Mouse (Mus musculus) cerebellum, postnatal 10 days (tissue): Measurements from ENCODE around the gene Myo10.

Experiments
- DNase-seq, 2 experiments: peaks; one replicate each; pipeline ENCODE4 v3.0.0; 2021; ENCODE audit warnings: mixed read lengths in 2 of 2

Myo10 gene

DNA sequence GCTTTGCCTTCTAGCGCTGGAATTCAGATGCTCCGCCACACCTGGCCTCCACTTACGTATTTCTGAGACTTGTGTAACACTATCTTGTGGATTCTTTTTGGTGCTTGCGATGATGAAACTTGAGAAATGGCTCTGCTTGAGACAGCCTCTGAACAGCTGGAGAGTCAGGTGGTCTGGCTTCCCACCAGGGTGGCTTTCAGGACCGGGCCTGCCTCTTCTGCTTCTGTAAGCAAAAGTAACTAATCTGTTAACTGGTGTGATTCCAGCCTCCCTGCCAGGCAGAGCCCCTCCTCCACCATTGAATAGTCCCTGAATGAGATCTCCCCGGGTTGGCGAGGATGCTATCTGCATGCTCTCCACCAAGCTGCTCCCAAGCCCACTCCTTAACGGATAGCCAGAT lies 140.0 kb downstream of the Myo10 start:
- DNase-seq: peak; percentile 86 to 90

DNA sequence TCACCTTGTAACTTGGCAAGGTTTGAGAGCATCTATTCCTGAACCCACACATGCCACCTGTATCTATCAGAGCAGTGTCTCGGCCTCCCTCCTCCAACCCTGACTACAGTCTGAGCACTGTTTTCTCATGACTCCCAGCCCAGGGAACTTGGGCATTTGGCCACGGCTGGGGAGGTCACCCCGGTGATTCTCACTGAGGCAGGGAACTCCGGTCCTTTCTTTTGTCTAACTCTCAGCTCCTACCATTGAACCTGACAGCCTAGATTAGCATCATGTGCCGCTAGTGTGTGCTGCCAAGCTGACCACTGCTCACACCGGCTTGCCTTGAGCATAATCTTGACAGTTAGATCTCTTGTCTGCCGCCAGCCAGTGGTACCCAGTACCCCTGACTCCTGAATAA lies 140.8 kb downstream of the Myo10 start:
- peak; percentile 63 to 75 for DNase-seq

DNA sequence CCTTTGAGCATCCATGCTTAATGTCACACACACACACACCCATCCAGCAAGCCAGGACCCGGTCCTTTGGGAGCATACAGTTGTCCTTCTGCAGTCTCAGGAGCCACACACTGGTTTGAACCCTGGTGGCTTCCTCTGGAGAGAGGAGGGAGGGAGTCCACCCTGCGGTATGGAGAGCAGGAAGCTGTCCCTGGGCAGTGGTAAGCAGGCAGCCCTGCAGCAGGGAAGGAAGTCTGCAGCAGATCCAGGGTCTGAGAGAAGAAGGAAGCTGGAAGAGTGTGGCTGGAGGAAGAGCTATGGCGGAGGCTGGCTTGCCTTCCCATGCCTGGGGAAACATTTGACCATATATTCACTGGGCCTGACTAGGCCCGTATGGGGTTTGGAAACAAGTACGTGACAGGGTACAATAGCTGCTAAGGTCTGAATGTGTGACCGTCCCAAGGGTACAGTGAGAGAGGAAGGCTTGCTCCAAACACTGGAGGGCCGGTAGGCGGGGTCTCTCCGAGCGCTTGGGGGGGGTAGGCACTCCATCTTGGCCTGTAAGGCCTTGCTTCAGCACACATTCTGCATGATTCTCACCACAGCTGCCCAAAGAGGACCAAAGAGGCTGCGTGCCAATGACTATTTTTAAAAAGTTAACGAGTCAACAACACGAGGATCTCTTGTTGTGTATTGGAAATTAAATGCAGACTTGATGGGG lies 142.5 kb downstream of the Myo10 start:
- peak in 1 of 2 experiments; percentile 37 for DNase-seq

DNA sequence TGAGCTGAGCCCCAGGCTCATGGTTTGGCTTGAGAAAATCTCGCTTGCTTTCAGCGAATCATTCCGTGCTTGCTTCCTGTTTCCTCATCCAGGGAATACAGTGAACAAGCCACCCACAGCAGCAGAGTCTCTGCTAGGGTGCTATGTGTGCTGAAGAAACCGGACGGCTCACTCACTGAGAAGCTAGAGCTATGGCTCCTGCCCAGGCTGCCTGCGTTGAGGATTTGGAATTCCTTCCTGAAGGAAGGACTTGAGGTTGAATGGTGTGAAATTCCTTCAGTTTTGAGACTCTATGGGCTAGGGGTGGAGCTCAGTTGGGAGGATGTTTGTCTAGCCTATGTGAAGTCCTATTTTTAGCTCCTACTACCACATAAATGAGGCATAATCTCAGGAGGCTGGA lies 145.5 kb downstream of the Myo10 start:
- DNase-seq: no peak

DNA sequence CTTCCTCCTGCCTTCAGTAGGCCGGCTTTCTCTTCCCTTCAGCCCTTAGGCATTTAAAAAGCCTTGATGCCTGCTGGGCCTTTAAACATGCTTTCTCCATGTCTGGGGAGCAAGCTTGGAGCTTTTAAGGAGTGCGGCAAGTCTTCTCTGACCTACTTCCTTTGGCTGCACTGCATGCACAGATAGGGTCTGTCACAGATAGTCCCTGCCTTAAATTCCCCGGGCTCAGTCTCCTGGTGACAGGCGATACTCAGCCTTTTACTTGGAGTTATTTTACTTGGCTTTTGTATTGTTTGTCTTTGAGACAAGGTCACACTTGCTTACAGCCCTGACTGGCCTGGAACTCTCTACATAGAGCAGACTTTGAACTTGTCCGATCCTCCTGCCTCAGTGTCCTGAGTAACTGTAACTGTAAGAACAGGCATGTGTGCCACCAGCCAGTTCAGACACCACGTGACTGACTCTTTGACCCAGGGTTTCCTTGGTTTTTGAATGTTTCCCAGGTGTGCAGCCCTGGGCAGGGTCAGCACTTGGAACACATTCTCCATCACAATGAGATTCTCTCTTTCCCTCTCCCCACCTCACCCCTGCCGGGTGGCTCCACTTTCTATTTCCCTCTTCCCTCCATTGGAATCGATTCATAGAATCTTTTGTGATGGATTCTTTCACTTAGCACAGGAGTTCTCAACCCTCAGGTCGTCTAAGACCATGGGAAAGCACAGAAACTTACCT lies 147.4 kb downstream of the Myo10 start:
- no peak for DNase-seq

DNA sequence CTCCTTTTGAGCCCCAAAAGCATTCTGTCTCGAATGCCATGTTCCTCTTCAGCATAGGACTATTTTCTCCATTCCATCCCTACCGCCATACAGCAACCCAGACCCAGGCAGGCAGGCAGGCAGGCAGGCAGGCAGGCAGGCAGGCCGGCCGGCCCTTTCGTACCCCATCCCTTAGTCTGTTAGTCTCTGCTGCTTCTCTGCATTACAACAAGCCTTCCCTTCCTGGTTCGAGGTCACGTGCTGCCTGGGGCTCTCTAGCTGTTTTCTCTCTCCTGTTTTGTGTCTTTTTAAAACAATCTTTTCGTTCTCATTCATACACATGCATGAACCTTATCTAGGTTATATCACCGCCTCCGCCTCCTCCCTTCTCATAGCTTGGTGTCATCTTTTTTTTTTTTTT lies 149.5 kb downstream of the Myo10 start:
- DNase-seq: no peak

DNA sequence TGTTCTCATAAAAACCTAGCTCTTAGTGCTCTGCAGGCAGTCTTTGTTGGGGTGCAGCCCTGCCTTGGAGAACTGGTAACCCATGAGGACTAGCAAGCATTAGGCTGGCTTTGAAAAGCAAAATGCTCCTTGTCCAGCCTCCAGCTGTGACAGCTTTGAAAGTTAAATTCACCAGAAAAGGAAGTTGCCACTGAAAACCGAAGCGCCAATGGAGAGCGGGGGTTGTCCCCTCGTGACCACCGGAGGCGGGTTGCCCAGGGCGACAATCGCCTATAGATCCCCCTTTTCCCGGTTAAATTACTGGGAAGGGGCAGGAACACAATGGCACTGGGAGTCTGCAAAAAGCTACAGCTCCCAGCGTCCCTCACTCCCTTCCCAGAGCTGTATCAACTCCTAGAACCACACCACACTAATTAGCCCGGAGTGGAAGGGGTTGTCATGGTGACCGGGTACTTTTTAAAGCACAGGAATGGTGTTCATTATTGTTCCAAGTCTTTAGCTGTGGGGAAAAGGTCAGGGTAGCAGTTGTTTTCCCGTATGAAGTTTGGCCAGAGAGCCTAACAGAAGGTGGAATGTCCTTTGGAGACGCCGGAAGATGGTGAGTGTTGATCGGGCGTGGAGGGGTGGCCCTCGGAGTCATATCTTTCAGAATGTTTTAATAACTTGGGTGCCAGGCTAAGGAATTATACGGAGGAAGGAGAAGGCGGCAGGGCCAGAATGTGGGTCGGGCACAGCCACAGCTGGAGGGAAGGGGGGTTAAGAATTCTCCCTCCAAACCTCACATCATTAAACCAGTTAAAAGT lies 151.6 kb downstream of the Myo10 start:
- DNase-seq: peak in 1 of 2 experiments; percentile 56

DNA sequence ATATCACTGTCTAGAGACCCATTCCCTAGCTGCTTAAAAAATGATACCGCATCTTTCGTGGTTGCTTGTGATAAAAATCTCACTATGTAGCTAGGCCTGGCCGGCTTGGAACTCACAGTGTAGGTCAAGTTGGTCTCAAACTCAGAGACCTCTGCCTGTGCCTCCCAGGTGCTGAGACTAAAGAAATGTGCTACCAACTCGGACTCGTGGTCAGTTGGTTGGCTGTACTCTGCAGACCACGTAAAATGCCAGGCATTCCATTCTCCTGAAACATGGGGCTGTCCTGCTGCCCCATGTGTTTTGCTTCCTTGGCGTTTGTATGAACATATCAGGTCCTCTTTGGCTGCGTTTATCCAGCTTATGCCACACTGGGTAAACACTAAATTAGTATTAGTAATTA lies 156.6 kb downstream of the Myo10 start:
- DNase-seq: no peak

DNA sequence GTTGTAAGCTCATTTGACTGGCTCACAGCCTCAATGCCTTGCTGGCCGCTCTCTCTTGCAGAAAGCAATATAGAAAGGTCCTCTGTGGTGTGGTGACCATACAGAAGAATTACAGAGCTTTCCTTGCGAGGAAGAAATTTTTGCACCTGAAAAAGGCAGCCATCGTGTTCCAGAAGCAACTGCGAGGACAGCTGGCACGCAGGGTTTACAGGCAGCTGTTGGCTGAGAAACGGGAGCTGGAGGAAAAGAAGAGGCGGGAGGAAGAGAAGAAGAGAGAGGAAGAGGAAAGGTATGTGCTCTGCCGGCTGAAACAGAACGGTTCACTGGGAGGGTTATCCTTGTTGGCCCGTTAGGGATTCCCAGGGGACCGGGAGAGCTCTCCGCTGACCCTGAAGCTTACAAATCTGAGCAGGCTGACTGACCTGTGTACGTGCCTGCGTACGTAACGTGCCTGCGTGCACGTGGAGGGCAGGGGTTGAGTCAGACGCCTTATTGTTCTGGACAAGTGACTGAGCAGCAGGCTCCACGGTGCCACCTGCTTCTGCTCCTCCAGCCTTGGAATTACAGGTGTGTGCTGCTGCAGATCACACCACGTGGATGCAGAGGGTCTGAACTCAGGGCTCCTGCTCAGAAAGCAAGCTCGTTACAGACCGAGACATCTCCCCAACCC lies 157.3 kb downstream of the Myo10 start:
- DNase-seq: no peak

DNA sequence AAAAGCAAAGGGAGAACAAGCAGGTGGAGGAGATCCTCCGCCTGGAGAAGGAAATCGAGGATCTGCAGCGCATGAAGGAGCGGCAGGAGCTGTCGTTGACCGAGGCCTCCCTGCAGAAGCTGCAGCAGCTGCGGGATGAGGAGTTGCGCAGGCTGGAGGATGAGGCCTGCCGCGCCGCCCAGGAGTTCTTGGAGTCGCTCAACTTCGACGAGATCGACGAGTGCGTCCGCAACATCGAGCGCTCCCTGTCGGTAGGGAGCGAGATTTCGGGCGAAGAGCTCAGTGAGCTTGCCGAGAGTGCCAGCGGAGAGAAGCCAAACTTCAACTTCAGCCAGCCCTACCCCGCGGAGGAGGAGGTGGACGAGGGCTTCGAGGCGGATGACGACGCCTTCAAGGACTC lies 158.7 kb downstream of the Myo10 start:
- DNase-seq: no peak

DNA sequence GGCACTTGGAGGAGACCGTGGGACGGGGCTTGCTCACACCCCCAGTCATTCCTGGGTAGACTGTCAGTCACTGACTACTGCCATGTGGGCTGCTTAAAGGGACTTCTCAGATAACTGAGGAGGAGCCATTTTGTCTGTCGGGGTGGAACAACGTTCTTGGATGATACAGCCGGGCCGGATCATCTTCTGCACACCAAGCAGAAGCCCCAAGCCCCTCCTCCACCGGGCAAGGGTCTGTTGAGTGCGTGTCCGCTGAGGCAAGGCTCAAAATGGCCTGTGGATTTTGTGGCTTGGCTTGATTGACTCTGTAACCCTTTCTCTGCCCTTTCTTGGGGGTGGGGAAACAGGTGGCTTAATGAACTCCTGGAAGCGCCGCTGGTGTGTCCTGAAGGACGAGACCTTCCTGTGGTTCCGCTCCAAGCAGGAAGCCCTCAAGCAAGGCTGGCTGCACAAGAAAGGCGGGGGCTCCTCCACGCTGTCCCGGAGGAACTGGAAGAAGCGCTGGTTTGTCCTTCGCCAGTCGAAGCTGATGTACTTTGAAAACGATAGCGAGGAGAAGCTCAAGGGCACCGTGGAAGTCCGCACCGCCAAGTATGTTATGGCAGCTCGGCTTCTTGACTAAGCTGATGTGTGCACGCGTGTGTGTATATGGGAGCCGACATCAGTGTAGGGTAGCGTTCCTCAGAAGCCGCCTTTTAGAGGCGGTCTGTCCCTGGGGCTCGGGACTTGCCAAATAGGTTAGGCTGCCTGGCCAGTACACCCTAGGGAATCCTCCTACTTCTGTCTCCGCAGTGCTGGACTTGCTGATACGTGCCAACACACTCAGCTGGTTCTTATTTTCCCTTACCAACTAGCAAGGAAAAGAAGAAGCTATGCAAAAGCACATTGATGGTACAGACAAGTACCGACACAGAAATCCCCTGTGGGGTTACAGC lies 163.4 kb downstream of the Myo10 start:
- no peak for DNase-seq

DNA sequence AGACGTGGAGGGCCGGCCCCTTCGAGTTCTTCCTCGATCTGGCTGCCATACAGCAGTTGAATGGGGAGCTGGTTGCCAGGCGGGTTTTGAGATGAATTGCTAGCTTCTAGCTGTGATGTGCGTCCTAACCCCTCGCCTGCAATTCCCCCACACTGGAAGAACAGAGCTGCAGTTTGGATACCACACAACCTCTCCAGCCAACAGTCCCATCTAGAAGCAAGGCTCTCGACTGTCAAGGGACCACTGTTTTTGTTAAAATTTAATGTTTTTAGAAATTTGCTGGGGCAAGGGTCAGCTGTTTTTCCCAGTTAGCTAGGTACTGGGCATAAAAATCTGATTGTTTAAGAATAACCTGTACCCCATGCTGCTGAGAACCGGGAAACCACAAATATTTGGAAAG lies 165.1 kb downstream of the Myo10 start:
- DNase-seq: no peak

DNA sequence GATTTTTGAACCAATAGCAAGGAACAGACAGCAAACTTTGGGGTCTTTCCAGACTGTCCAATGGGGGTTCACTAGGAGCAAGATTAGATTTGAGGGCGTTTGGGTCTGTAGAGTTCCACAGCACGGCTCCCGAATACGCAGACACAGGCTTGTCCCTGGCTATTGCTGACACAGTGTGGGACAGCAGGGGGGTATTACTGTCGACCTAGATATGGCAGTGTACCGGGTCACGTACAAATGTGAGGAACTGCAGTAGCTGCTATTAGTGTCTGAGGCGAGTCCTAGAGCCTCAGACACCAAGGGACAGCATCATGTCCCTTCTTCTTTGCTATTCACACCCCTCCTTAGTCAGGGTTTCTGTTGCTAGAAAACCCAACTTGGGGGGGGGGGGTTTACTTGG lies 165.6 kb downstream of the Myo10 start:
- no peak for DNase-seq

DNA sequence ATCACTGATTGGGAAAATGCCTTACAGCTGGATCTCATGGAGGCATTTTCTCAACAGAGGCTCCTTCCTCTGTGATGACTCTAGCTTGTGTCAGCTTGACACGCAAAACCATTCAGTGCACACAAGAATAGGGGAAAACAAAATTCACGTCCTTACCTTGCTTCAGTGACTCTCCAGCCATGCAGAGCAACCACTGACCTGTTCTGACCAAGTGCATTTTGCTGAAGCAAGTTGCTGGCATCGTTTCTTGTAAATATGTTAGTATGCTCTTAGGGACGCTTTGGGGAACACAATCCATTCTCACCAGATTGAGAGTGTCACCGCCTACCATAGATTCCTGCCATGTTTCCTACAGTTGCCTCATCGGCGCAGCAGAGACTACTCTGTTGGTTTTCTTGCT lies 166.2 kb downstream of the Myo10 start:
- DNase-seq: no peak

DNA sequence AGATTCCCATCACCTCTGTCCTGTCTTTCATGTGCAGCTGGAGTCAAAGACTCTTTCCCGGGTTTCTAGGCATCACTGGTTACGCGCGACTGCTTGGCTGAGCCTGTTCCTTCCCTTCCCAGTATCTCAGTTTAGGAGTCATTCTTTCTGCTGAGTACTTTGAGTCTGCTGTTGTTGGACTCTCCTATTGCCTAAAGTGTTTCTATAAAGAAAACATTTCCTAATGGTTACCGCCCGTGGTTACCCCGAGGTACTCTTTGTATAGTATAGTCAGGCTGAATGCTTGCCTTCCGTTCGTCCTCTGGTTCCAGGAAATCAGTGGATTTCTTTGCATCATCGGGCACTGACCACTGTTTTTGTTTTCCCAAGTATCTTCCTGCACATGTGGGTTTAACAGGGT lies 166.9 kb downstream of the Myo10 start:
- DNase-seq: no peak

DNA sequence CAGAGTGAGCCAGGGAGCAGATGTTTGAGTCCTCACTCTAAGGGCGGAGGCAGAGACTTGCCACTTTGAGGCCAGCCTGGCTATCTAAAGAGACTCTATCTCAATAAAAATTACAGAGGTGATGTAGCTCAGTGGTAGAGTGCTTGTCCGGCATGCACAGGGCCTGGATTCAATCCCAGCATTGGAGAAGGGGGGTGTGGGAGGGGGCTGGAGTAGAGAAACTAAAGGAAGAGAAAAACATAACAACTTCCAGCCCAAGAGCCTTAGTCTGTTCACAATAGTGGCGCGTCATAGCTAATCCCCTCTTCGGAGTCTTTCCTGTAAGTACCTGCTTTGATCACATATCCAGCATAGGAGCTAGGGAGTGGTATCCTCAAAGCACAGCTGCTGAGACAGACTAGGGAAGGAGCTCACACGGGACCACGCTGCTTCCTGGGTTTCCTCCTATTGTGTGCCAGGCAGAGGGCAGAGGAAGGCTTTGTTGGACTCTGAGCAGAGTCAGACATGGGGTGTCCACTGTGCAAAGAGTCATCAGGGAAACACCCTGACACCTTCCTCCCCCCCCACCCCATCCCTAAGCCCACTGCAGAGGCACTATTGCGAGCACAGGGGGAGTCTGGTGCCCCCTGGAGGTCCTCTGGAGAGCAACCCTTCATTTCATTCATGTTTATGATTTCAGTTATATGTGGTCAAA lies 169.5 kb downstream of the Myo10 start:
- peak in 1 of 2 experiments; percentile 53 for DNase-seq

DNA sequence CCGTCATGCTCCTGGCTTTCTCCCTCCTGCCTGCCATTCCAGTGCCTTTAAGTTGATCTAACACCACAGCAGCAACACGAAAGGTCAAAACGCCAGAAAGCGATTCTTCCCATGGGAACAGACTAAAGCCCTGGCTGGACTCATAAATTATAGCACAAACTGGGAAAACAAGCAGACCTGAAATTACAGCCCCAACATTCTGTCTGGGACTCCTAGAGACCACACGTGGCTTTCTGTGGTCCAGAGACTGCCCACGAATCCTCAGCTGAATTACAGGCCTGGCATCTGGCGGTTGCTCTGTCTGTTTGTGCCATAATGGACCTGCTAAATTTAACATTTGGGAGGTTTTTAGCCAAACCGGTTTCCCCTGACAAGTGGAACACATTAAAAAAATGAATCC lies 171.8 kb downstream of the Myo10 start:
- no peak for DNase-seq

DNA sequence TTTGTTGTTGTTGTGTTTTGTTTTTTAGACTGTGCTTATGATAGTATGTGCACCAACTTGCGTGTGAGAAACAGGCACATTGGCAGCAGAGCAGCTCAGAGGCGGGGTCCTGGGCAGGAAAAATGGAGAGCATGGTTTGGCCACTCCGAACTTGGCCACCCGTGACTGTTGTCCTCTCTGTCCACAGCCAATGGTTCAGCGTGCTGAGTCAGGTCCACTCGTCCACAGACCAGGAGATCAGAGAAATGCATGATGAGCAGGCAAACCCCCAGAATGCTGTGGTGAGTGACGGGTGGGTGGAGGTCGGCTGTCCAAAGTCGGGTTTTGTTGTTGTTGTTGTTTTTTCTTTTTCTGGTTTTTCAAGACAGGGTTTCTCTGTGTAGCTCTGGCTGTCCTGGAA lies 173.2 kb downstream of the Myo10 start:
- no peak for DNase-seq

DNA sequence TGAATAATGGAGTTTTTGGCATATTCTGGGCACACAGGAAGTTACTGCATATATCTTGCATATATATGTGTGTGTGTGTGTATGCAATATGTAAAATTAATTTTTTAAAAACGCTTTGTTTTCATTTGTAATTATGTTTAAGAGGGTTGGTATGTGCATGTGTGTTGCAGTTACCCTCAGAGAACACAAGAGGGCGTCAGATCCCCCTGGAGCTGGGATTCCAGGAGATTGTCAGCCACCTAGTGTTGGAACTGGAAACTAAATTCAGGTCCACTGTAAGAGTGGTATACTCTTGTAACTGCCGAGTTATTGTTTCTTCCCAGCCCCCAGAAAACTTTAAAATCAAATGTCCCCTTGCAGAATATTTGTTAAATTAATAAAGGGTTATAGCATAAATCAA lies 174.0 kb downstream of the Myo10 start:
- DNase-seq: peak; percentile 64 to 75

DNA sequence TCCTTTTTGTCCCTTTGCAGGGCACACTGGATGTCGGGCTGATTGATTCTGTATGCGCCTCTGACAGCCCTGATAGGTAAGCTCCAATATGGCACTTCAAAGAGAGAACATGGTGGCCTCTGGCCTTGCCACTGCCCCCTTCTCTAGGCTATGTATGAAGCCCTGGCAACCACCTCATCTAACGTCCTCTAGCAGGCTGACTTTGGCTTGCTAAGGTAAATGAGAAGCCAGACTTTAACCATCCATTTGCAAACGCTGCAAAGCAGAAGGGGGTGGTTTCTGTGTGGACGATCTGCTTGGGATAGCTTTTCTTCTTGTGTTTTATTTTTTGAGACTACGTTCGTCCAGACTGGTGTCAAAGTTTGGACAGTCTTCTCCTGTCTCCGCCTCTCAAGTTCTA lies 174.9 kb downstream of the Myo10 start:
- peak in 1 of 2 experiments; percentile 0 for DNase-seq

DNA sequence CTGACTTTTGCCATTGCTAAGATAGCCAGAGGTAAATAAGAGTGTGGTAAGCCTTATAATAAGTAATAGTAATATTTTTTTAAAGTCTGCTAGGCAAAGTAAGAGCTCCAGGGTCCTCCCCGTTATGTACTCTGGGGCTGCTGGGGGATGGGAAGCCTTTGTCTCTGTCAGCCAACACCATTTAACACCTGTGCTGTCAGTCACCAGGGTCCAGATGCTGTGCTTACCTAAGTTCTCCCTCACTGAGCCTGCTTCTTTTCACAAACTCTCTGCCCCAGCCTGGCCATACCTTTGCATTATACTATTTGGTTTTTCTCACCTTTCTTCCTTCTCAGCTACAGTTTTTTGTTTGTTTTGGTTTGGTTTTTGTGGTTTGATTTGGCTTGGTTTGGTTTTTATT lies 175.6 kb downstream of the Myo10 start:
- DNase-seq: no peak
